ENCODE assay signal across 19 mouse cellular contexts in the genomic region with DNA sequence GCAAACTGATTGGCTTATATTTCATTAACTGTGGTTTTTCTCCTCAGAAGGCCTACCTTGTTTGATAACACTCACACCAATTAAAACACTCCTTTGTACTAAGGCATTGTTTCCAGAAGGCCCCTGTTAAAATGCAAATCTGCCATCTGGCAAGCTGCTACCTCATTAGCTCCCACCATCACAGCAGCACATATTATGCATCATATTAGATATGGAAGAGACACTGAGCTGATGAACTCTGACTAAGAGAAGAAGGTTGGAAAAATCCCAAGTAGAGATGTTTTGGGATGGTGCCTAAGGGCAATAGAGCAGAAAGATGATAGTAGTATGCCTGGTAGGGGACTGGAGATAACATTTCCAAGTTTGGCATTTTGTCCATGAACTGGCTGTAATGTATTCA.
A peak's percentile ranks its signal among the peaks of the same experiment; 100 is the strongest.
DNase-seq lines count a peak whose midpoint lies in the region; ATAC-seq and TF ChIP-seq lines count a peak whose summit lies in the region.
"Had no signal": no experiment of that assay in that cellular context is flagged by ENCODE, and none has a peak within 500 bp of the region (broad histone marks: within the 10 kb centered on the region; RNA-seq: fewer than 3 reads in every experiment).

No protein-coding gene starts in this region.

- H3K4me1 ChIP-seq in forebrain, postnatal 0 days (ENCODE audit: insufficient read depth): no peaks in the 10 kb centered on the region
- H3K4me1 ChIP-seq in midbrain, embryonic 14.5 days (ENCODE audit: control insufficient read depth, insufficient read depth, low read length): 0 out of 2 replicates have a peak, but pooled peaks cover 7% of the 10 kb centered on the region
- H3K4me1 ChIP-seq: limb, embryonic 10.5 days; liver, embryonic 12.5 days; megakaryocyte, embryonic 14.5 days had no signal

- intact Hi-C loops in gastrocnemius, postnatal 14 days (cut with DNase I; ENCODE audit: low total_unique reads): no loop called here

- no peak overlapping the region for H3K4me2 ChIP-seq in forebrain, postnatal 0 days (ENCODE audit: low read depth)
- H3K4me2 ChIP-seq in midbrain, embryonic 14.5 days (ENCODE audit: low read length): no peak overlapping the region
- H3K4me2 ChIP-seq: liver, embryonic 12.5 days had no signal

- ATAC-seq in forebrain, postnatal 0 days: peak; percentile 20; the same call in 1 of the 2 replicates
- peak; percentile 84 for ATAC-seq in midbrain, embryonic 14.5 days (ENCODE audit: low FRiP score, low TSS enrichment)
- ATAC-seq: inflammation-experienced regulatory T-cells, adult 6 months; liver, embryonic 12.5 days had no signal

- no peaks in the 10 kb centered on the region for H3K9me3 ChIP-seq in forebrain, postnatal 0 days (ENCODE audit: low read length)
- H3K9me3 ChIP-seq in midbrain, embryonic 14.5 days (ENCODE audit: control insufficient read depth, low read length): no peaks in the 10 kb centered on the region
- H3K9me3 ChIP-seq: limb, embryonic 10.5 days; megakaryocyte, embryonic 14.5 days had no signal

- DNase-seq in cerebellum, postnatal 14 days: peak; percentile 26 to 64
- DNase-seq in cerebellum, adult 8-10 months: no peak
- peak; percentile 5 for DNase-seq in MN1 (ENCODE audit: low spot score)
- peak; percentile 10 for DNase-seq in forebrain, postnatal 0 days
- peak; percentile 63 for DNase-seq in midbrain, embryonic 14.5 days
- no peak for DNase-seq in gastrocnemius, postnatal 14 days
- no peak for DNase-seq in cerebellum, adult 9-10 months
- no peak for DNase-seq in thymus, postnatal 25 days
- DNase-seq: cerebellum, adult 9-11 months; gastrocnemius, adult 2 months; kidney, adult 9 months; layer of hippocampus, postnatal 36 days; thymus, postnatal 14 days had no signal

- TF ChIP-seq CTCF in forebrain, postnatal 0 days (IDR thresholded peaks at IDR 0.05; ENCODE audit: low read depth): no peak

- H3K27ac ChIP-seq in forebrain, postnatal 0 days (ENCODE audit: low read depth, low read length): no peak overlapping the region
- H3K27ac ChIP-seq in midbrain, embryonic 14.5 days (replicated peaks; ENCODE audit: low read depth, low read length): 0 out of 2 replicates have a peak overlapping the region, but pooled peaks have one; percentile 15
- H3K27ac ChIP-seq: gastrocnemius, adult 2 months; limb, embryonic 10.5 days; liver, embryonic 12.5 days; stomach, postnatal 0 days had no signal

- no peak overlapping the region for H3K4me3 ChIP-seq in forebrain, postnatal 0 days (ENCODE audit: low read depth, low read length)
- H3K4me3 ChIP-seq in midbrain, embryonic 14.5 days (replicated peaks; ENCODE audit: low read depth, low read length): no peak overlapping the region
- H3K4me3 ChIP-seq: erythroblast, embryonic 14.5 days; gastrocnemius, adult 2 months; limb, embryonic 10.5 days; liver, embryonic 12.5 days; megakaryocyte, embryonic 14.5 days had no signal

- no peaks in the 10 kb centered on the region for H3K36me3 ChIP-seq in forebrain, postnatal 0 days (ENCODE audit: insufficient read depth)
- H3K36me3 ChIP-seq in midbrain, embryonic 14.5 days (ENCODE audit: control insufficient read depth, insufficient read depth, low read length): no peaks in the 10 kb centered on the region
- H3K36me3 ChIP-seq: limb, embryonic 10.5 days; liver, embryonic 12.5 days had no signal

- H3K9ac ChIP-seq in forebrain, postnatal 0 days: no peak overlapping the region
- no peak overlapping the region for H3K9ac ChIP-seq in midbrain, embryonic 14.5 days (replicated peaks; ENCODE audit: low read length)
- H3K9ac ChIP-seq: liver, embryonic 12.5 days had no signal

- H3K27me3 ChIP-seq in forebrain, postnatal 0 days (ENCODE audit: insufficient read depth, low read length): no peaks in the 10 kb centered on the region
- no peaks in the 10 kb centered on the region for H3K27me3 ChIP-seq in midbrain, embryonic 14.5 days (ENCODE audit: control insufficient read depth, insufficient read depth, low read length)
- H3K27me3 ChIP-seq: liver, embryonic 12.5 days; megakaryocyte, embryonic 14.5 days had no signal

Comparison
In these comparisons a context has a peak if more than half of its experiments do, and no peak if none do; other contexts are left out.
1. DNase-seq: peak in cerebellum, postnatal 14 days (2 of 2), MN1 (single experiment), forebrain, postnatal 0 days (single experiment) and midbrain, embryonic 14.5 days (single experiment); none in cerebellum, adult 8-10 months (single experiment), gastrocnemius, postnatal 14 days (single experiment), cerebellum, adult 9-10 months (single experiment) and thymus, postnatal 25 days (single experiment).